12 mouse cellular contexts compared by ENCODE assay signal in genomic region chr9:121903476-121904305, GRCm38 (mm10). TPM values are rescaled to one million over a fixed set of nuclear protein-coding genes. Genes with fewer than 3 reads are reported as not detected.
DNase-seq lines count a peak whose midpoint lies in the region; ATAC-seq and TF ChIP-seq lines count a peak whose summit lies in the region.
"Had no signal": no experiment of that assay in that cellular context is flagged by ENCODE, and none has a peak within 500 bp of the region (broad histone marks: within the 10 kb centered on the region; RNA-seq: fewer than 3 reads in every experiment).

No protein-coding gene starts in this region.

- dilution Hi-C loops in CH12.LX (cut with MboI; ENCODE audit: extremely low pct_ligation_motif_present, extremely low pct_unique_long_range_greater_than_20kb, low sequenced_read_pairs), result no loop called here

- H3K4me1 ChIP-seq in CH12.LX (ENCODE audit: control insufficient read depth in 1 of 2, insufficient read depth in 2 of 2), result peaks cover 62 to 98% of the 10 kb centered on the region in 2 experiments
- H3K4me1 ChIP-seq in neural tube, embryonic 15.5 days, result no peaks in the 10 kb centered on the region

- TF ChIP-seq CTCF in CH12.LX (conservative IDR thresholded peaks at IDR 0.05 in 1 of 2, IDR thresholded peaks at IDR 0.05 in 1 of 2; ENCODE audit: low read depth in 2 of 2, low read length in 2 of 2), result no peak

- H3K9me3 ChIP-seq in CH12.LX (replicated peaks; ENCODE audit: low read length), result no peaks in the 10 kb centered on the region
- H3K9me3 ChIP-seq in neural tube, embryonic 15.5 days (replicated peaks), result no peaks in the 10 kb centered on the region

- TF ChIP-seq RAD21 in CH12.LX (IDR thresholded peaks at IDR 0.05; ENCODE audit: low read depth, low read length), result no peak

- 85% methylated on average over 8 of the region's 8 CpGs for WGBS in neural tube, embryonic 15.5 days

- H3K27me3 ChIP-seq in CH12.LX (replicated peaks), result no peaks in the 10 kb centered on the region
- no peaks in the 10 kb centered on the region for H3K27me3 ChIP-seq in neural tube, embryonic 15.5 days (replicated peaks)

- H3K4me3 ChIP-seq in CH12.LX (replicated peaks in 1 of 3; ENCODE audit: low read depth in 2 of 3, low read length in 2 of 3, poor library complexity in 1 of 3), result no peak overlapping the region
- no peak overlapping the region for H3K4me3 ChIP-seq in neural tube, embryonic 15.5 days (replicated peaks)

- H3K36me3 ChIP-seq in CH12.LX (replicated peaks in 1 of 2; ENCODE audit: control insufficient read depth in 1 of 2, insufficient read depth in 1 of 2, low read length in 1 of 2), result peaks cover 0 to 19% of the 10 kb centered on the region in 2 experiments
- no peaks in the 10 kb centered on the region for H3K36me3 ChIP-seq in neural tube, embryonic 15.5 days

- TF ChIP-seq POLR2A in CH12.LX (IDR thresholded peaks at IDR 0.05; ENCODE audit: low read depth, low read length), result no peak

- H3K9ac ChIP-seq in CH12.LX (ENCODE audit: insufficient read depth, low read depth), result no peak overlapping the region
- H3K9ac ChIP-seq in neural tube, embryonic 15.5 days (replicated peaks), result no peak overlapping the region
- H3K9ac ChIP-seq: liver, embryonic 14.5 days had no signal

- DNase-seq in left cerebral cortex, postnatal 4 days, result peak; percentile 61
- DNase-seq in left cerebral cortex, adult 8-10 months (ENCODE audit: low spot score in 2 of 2), result no peak
- no peak for DNase-seq in CH12.LX (ENCODE audit: extremely low read depth)
- DNase-seq in adrenal gland, postnatal 36 days, result peak; percentile 54 to 56
- no peak for DNase-seq in layer of hippocampus, postnatal 10 days (ENCODE audit: low spot score in 2 of 2)
- DNase-seq: layer of hippocampus, adult 9-11 months; midbrain, embryonic 14.5 days had no signal

- H3K4me2 ChIP-seq in CH12.LX (ENCODE audit: insufficient read depth, low read depth, poor library complexity, severe bottlenecking), result peak overlapping the region; percentile 21; the same call in 1 of the 2 replicates
- no peak overlapping the region for H3K4me2 ChIP-seq in neural tube, embryonic 15.5 days

- in situ Hi-C loops in CH12.LX (cut with MboI; ENCODE audit: low pct_ligation_motif_present, low pct_unique_long_range_greater_than_20kb, low sequenced_read_pairs), result loop anchor here (5.0 kb wide), 1 partner anchor 34 kb away; no protein-coding TSS in a partner anchor

- ATAC-seq in granulocyte monocyte progenitor cell, adult 5-6 weeks (replicated peaks; ENCODE audit: poor library complexity, severe bottlenecking), result 0 out of 2 replicates have a peak, but pooled peaks have one; percentile 7
- ATAC-seq in neural tube, embryonic 15.5 days (ENCODE audit: low FRiP score), result no peak

- H3K79me2 ChIP-seq in CH12.LX (replicated peaks; ENCODE audit: control insufficient read depth, extremely low read depth, insufficient read depth, poor library complexity, severe bottlenecking), result no peaks in the 10 kb centered on the region

- peak; percentile 70 for TF ChIP-seq EP300 in CH12.LX (IDR thresholded peaks at IDR 0.05; ENCODE audit: low read length)

- H3K27ac ChIP-seq in CH12.LX (ENCODE audit: insufficient read depth, low read depth), result peak overlapping the region; percentile 77
- H3K27ac ChIP-seq in neural tube, embryonic 15.5 days (replicated peaks), result no peak overlapping the region
- H3K27ac ChIP-seq: liver, embryonic 14.5 days had no signal

- intact Hi-C loops in left cerebral cortex, postnatal 4 days (cut with DNase I), result no loop called here

TF ChIP-seq in CH12.LX, 34 proteins besides CTCF, POLR2A, EP300 and RAD21 (continues in another document):
- TF ChIP-seq SMC3 (IDR thresholded peaks at IDR 0.05; ENCODE audit: low read depth, low read length) (no peak), ZC3H11A (IDR thresholded peaks at IDR 0.05; ENCODE audit: low read depth, low read length) (no peak), USF2 (conservative IDR thresholded peaks at IDR 0.05; ENCODE audit: low read depth, low read length) (no peak), TCF12 (IDR thresholded peaks at IDR 0.05; ENCODE audit: low read depth, low read length) (peak; percentile 88), MAZ (IDR thresholded peaks at IDR 0.05; ENCODE audit: low read depth, low read length) (0 out of 2 replicates have a peak, but pooled peaks have one; percentile 18), BHLHE40 (IDR thresholded peaks at IDR 0.05; ENCODE audit: low read depth, low read length) (peak; percentile 99), GABPA (IDR thresholded peaks at IDR 0.05; ENCODE audit: insufficient replicate concordance, low read depth, low read length) (no peak), MEF2A (IDR thresholded peaks at IDR 0.05; ENCODE audit: borderline replicate concordance, low read depth, low read length) (peak; percentile 49; the same call in 1 of the 2 replicates), NELFE (IDR thresholded peaks at IDR 0.05; ENCODE audit: low read depth, low read length) (no peak), HCFC1 (IDR thresholded peaks at IDR 0.05; ENCODE audit: low read depth, low read length) (no peak), RCOR1 (conservative IDR thresholded peaks at IDR 0.05; ENCODE audit: low read depth, low read length) (peak; percentile 48; the same call in 1 of the 2 replicates), JUND (conservative IDR thresholded peaks at IDR 0.05; ENCODE audit: low read depth, low read length) (0 out of 2 replicates have a peak, but pooled peaks have one; percentile 16), NRF1 (IDR thresholded peaks at IDR 0.05; ENCODE audit: low read depth, low read length) (no peak), MAFK (IDR thresholded peaks at IDR 0.05; ENCODE audit: insufficient replicate concordance, low read length) (0 out of 2 replicates have a peak, but pooled peaks have one; percentile 26), JUN (IDR thresholded peaks at IDR 0.05; ENCODE audit: insufficient read depth, low read depth, low read length) (no peak), USF1 (IDR thresholded peaks at IDR 0.05; ENCODE audit: low read depth, low read length) (no peak), TBP (conservative IDR thresholded peaks at IDR 0.05; ENCODE audit: low read depth, low read length) (no peak), ZMIZ1 (IDR thresholded peaks at IDR 0.05; ENCODE audit: low read depth, low read length) (no peak), MAX (IDR thresholded peaks at IDR 0.05; ENCODE audit: low read length) (peak; percentile 87), ZKSCAN1 (IDR thresholded peaks at IDR 0.05; ENCODE audit: borderline replicate concordance, low read depth, low read length) (no peak), IRF4 (IDR thresholded peaks at IDR 0.05; ENCODE audit: low read depth, low read length) (peak; percentile 89), ETS1 (conservative IDR thresholded peaks at IDR 0.05; ENCODE audit: low read depth, low read length) (peak; percentile 80)

RNA-seq across cellular contexts. Expression of gene Ackr2, which starts 5.5 kb away (rescaled TPM):
- total RNA-seq in left cerebral cortex, postnatal 4 days (2021), result 1 to 10 TPM; 1.7 to 4.3 TPM
- 10 to 100 TPM in 1 of 4 experiments, 1 to 10 TPM in 3; 4.5 to 11.2 (median 5.5) TPM for total RNA-seq in left cerebral cortex, adult 8-10 months (2022)
- total RNA-seq in CH12.LX (2012; rRNA removed), result 2.9 and 4.5 TPM in 2 replicates
- total RNA-seq in CH12.LX (2014; rRNA removed), result 9.8 TPM in 2 replicates
- 13.0 and 13.9 TPM in 2 replicates for polyA plus RNA-seq in CH12.LX (2012; ENCODE audit: insufficient read length, low read depth)
- total RNA-seq in adrenal gland, postnatal 36 days (2021), result under 1 TPM; 0.66 to 0.86 TPM
- not detected in 2 replicates for total RNA-seq in granulocyte monocyte progenitor cell, adult 5-6 weeks (2014; fragmentation: Nextera tagmentation)
- not detected in 2 replicates for total RNA-seq in granulocyte monocyte progenitor cell, adult 5-6 weeks (2017)
- 1 to 10 TPM; 2.4 to 4.1 TPM for total RNA-seq in layer of hippocampus, postnatal 10 days (2021)
- polyA plus RNA-seq in neural tube, embryonic 15.5 days (2015; fragmentation: Nextera tagmentation; extraction: Ambion mirVana), result 1.5 and 1.7 TPM in 2 replicates
- total RNA-seq: MEL had no signal

RNA-seq across cellular contexts. Expression of gene Cyp8b1, which starts 12.4 kb away (rescaled TPM):
- not detected for total RNA-seq in left cerebral cortex, postnatal 4 days (2021)
- not detected for total RNA-seq in left cerebral cortex, adult 8-10 months (2022)
- total RNA-seq in CH12.LX (2012; rRNA removed) (not detected in 2 replicates), CH12.LX (2014; rRNA removed) (not detected in 2 replicates)
- polyA plus RNA-seq in CH12.LX (2012; ENCODE audit: insufficient read length, low read depth), result 0.27 TPM in 1 of 2 replicates, not detected in the other
- total RNA-seq in adrenal gland, postnatal 36 days (2021), result under 1 TPM; 0.26 to 0.30 TPM
- not detected in 2 replicates for total RNA-seq in granulocyte monocyte progenitor cell, adult 5-6 weeks (2014; fragmentation: Nextera tagmentation)
- not detected in 2 replicates for total RNA-seq in granulocyte monocyte progenitor cell, adult 5-6 weeks (2017)
- total RNA-seq in layer of hippocampus, postnatal 10 days (2021), result not detected
- not detected in 2 replicates for polyA plus RNA-seq in neural tube, embryonic 15.5 days (2015; fragmentation: Nextera tagmentation; extraction: Ambion mirVana)
- total RNA-seq: MEL had no signal
- polyA plus RNA-seq: brain, embryonic 14.5 days; midbrain, embryonic 14.5 days had no signal

RNA-seq across cellular contexts. Expression of gene Higd1a, which starts 45.5 kb away (rescaled TPM):
- 10 to 100 TPM; 55.9 to 58.7 TPM for total RNA-seq in left cerebral cortex, postnatal 4 days (2021)
- total RNA-seq in left cerebral cortex, adult 8-10 months (2022), result 100 to 1,000 TPM in 1 of 4 experiments, 10 to 100 TPM in 3; 86.5 to 102 (median 89.7) TPM
- total RNA-seq in CH12.LX (2012; rRNA removed) (118 and 132 TPM in 2 replicates), CH12.LX (2014; rRNA removed) (90.6 and 93.2 TPM in 2 replicates)
- polyA plus RNA-seq in CH12.LX (2012; ENCODE audit: insufficient read length, low read depth), result 75.4 and 79.3 TPM in 2 replicates
- 100 to 1,000 TPM in 1 of 2 experiments, 10 to 100 TPM in 1; 80.9 to 105 TPM for total RNA-seq in adrenal gland, postnatal 36 days (2021)
- total RNA-seq in granulocyte monocyte progenitor cell, adult 5-6 weeks (2014; fragmentation: Nextera tagmentation), result 106 and 125 TPM in 2 replicates
- total RNA-seq in granulocyte monocyte progenitor cell, adult 5-6 weeks (2017), result 12.9 and 16.8 TPM in 2 replicates
- total RNA-seq in layer of hippocampus, postnatal 10 days (2021), result 100 to 1,000 TPM in 1 of 2 experiments, 10 to 100 TPM in 1; 99.3 to 103 TPM
- polyA plus RNA-seq in neural tube, embryonic 15.5 days (2015; fragmentation: Nextera tagmentation; extraction: Ambion mirVana), result 149 and 169 TPM in 2 replicates

RNA-seq across cellular contexts. Expression of gene Fam198a, which starts 47.1 kb away (rescaled TPM):
- 1 to 10 TPM; 3.1 to 3.5 TPM for total RNA-seq in left cerebral cortex, postnatal 4 days (2021)
- 1 to 10 TPM; 5.1 to 6.9 (median 6.5) TPM for total RNA-seq in left cerebral cortex, adult 8-10 months (2022)
- total RNA-seq in CH12.LX (2012; rRNA removed), result 0.76 and 0.93 TPM in 2 replicates
- total RNA-seq in CH12.LX (2014; rRNA removed), result 0.40 and 0.63 TPM in 2 replicates
- 0.59 and 0.70 TPM in 2 replicates for polyA plus RNA-seq in CH12.LX (2012; ENCODE audit: insufficient read length, low read depth)
- total RNA-seq in adrenal gland, postnatal 36 days (2021), result 1 to 10 TPM; 1.4 to 1.5 TPM
- total RNA-seq in granulocyte monocyte progenitor cell, adult 5-6 weeks (2014; fragmentation: Nextera tagmentation), result 0.17 TPM in 1 of 2 replicates, not detected in the other
- total RNA-seq in granulocyte monocyte progenitor cell, adult 5-6 weeks (2017), result 0.17 TPM in 1 of 2 replicates, not detected in the other
- total RNA-seq in layer of hippocampus, postnatal 10 days (2021), result 1 to 10 TPM; 3.1 to 4.2 TPM
- polyA plus RNA-seq in neural tube, embryonic 15.5 days (2015; fragmentation: Nextera tagmentation; extraction: Ambion mirVana), result 1.9 and 2.4 TPM in 2 replicates

Comparison
In these comparisons a context has a peak if more than half of its experiments do, and no peak if none do; other contexts are left out.
1. DNase-seq: peak in left cerebral cortex, postnatal 4 days (single experiment) and adrenal gland, postnatal 36 days (2 of 2); none in left cerebral cortex, adult 8-10 months (0 of 2), CH12.LX (single experiment) and layer of hippocampus, postnatal 10 days (0 of 2).